Comparison of ENCODE assay signal across 11 mouse cellular contexts in genomic region chr4:119453533-119453932, GRCm38 (mm10). TPM values are rescaled to one million over a fixed set of nuclear protein-coding genes. Genes with fewer than 3 reads are reported as not detected.
A peak's percentile ranks its signal among the peaks of the same experiment; 100 is the strongest.
DNase-seq lines count a peak whose midpoint lies in the region; ATAC-seq lines count a peak whose summit lies in the region.
"Had no signal": no experiment of that assay in that cellular context is flagged by ENCODE, and none has a peak within 500 bp of the region (broad histone marks: within the 10 kb centered on the region; RNA-seq: fewer than 3 reads in every experiment).

No protein-coding gene starts in this region.

- WGBS in lung, embryonic 16.5 days, result 12% methylated on average over 6 of the region's 6 CpGs
- 13% methylated on average over 6 of the region's 6 CpGs for WGBS in forebrain, embryonic 12.5 days

- no peaks in the 10 kb centered on the region for H3K36me3 ChIP-seq in lung, embryonic 16.5 days (ENCODE audit: control insufficient read depth, insufficient read depth, low read length)
- H3K36me3 ChIP-seq in forebrain, embryonic 12.5 days (replicated peaks), result no peaks in the 10 kb centered on the region

- DNase-seq in lung, adult 18-20 months, result no peak
- peak; percentile 48 for DNase-seq in mesoderm, embryonic 11.5 days (ENCODE audit: low read depth, low spot score)
- peak; percentile 70 for DNase-seq in retina, postnatal 1 day
- DNase-seq in adrenal gland, postnatal 25 days, result no peak
- DNase-seq in natural killer cell, adult 2 months (ENCODE audit: low spot score in 2 of 2), result no peak
- no peak for DNase-seq in adrenal gland, adult 2 months
- DNase-seq: kidney, postnatal 10 days; lung, adult 2 months had no signal

- H3K27ac ChIP-seq in lung, embryonic 16.5 days (ENCODE audit: low read length), result no peak overlapping the region
- H3K27ac ChIP-seq in forebrain, embryonic 12.5 days, result peak overlapping the region; percentile 59; the same call in 1 of the 2 replicates

- no peaks in the 10 kb centered on the region; the same call in 1 of the 2 replicates for H3K4me1 ChIP-seq in lung, embryonic 16.5 days (replicated peaks; ENCODE audit: control insufficient read depth, insufficient read depth, low read length)
- H3K4me1 ChIP-seq in forebrain, embryonic 12.5 days, result peaks cover 9% of the 10 kb centered on the region

- no peak overlapping the region for H3K9ac ChIP-seq in lung, embryonic 16.5 days (ENCODE audit: low read length)
- H3K9ac ChIP-seq in forebrain, embryonic 12.5 days, result no peak overlapping the region

- peak; percentile 84 for ATAC-seq in lung, embryonic 16.5 days (ENCODE audit: low read depth)
- peak; percentile 55; the same call in 1 of the 2 replicates for ATAC-seq in forebrain, embryonic 12.5 days (ENCODE audit: low FRiP score)

- H3K9me3 ChIP-seq in lung, embryonic 16.5 days (ENCODE audit: control insufficient read depth, low read length), result no peaks in the 10 kb centered on the region
- no peaks in the 10 kb centered on the region for H3K9me3 ChIP-seq in forebrain, embryonic 12.5 days

- no peaks in the 10 kb centered on the region for H3K27me3 ChIP-seq in lung, embryonic 16.5 days (ENCODE audit: control insufficient read depth, insufficient read depth, low read depth, low read length)
- no peaks in the 10 kb centered on the region for H3K27me3 ChIP-seq in forebrain, embryonic 12.5 days

- no peak overlapping the region for H3K4me2 ChIP-seq in lung, embryonic 16.5 days (ENCODE audit: low read depth, low read length)
- no peak overlapping the region for H3K4me2 ChIP-seq in forebrain, embryonic 12.5 days

- H3K4me3 ChIP-seq in lung, embryonic 16.5 days (ENCODE audit: low read length), result no peak overlapping the region
- H3K4me3 ChIP-seq in forebrain, embryonic 12.5 days (replicated peaks), result no peak overlapping the region

RNA-seq across cellular contexts. Expression of gene Zmynd12, which starts 30.9 kb away (rescaled TPM):
- 2.0 and 2.1 TPM in 2 replicates for polyA plus RNA-seq in lung, embryonic 16.5 days (2015; fragmentation: Nextera tagmentation; extraction: Ambion mirVana)
- 0.31 TPM in 1 of 2 replicates, not detected in the other for polyA plus RNA-seq in forebrain, embryonic 12.5 days (2016; fragmentation: Nextera tagmentation; extraction: Ambion mirVana)
- total RNA-seq in adrenal gland, postnatal 25 days (2021), result 2.3 and 4.5 TPM in 2 replicates
- total RNA-seq in adrenal gland, adult 2 months (2021), result 1 to 10 TPM; 3.0 to 3.3 TPM
- 5.5 and 7.9 TPM in 2 replicates for polyA plus RNA-seq in adrenal gland, adult 2 months (2012; rRNA removed)
- total RNA-seq: gastrocnemius, adult 18-20 months had no signal

RNA-seq across cellular contexts. Expression of gene Ppcs, which starts 31.3 kb away (rescaled TPM):
- 31.5 and 33.9 TPM in 2 replicates for polyA plus RNA-seq in lung, embryonic 16.5 days (2015; fragmentation: Nextera tagmentation; extraction: Ambion mirVana)
- 19.5 and 21.0 TPM in 2 replicates for polyA plus RNA-seq in forebrain, embryonic 12.5 days (2016; fragmentation: Nextera tagmentation; extraction: Ambion mirVana)
- 45.9 and 48.6 TPM in 2 replicates for total RNA-seq in adrenal gland, postnatal 25 days (2021)
- 10 to 100 TPM; 28.9 to 55.6 TPM for total RNA-seq in adrenal gland, adult 2 months (2021)
- 60.9 and 75.8 TPM in 2 replicates for polyA plus RNA-seq in adrenal gland, adult 2 months (2012; rRNA removed)

RNA-seq across cellular contexts. Expression of gene Ccdc30, which starts 38.2 kb away (rescaled TPM):
- 6.1 and 9.3 TPM in 2 replicates for polyA plus RNA-seq in lung, embryonic 16.5 days (2015; fragmentation: Nextera tagmentation; extraction: Ambion mirVana)
- polyA plus RNA-seq in forebrain, embryonic 12.5 days (2016; fragmentation: Nextera tagmentation; extraction: Ambion mirVana), result 11.8 and 13.4 TPM in 2 replicates
- total RNA-seq in adrenal gland, postnatal 25 days (2021), result 12.5 and 15.9 TPM in 2 replicates
- total RNA-seq in adrenal gland, adult 2 months (2021), result 10 to 100 TPM in 1 of 2 experiments, 1 to 10 TPM in 1; 7.2 to 23.9 TPM
- polyA plus RNA-seq in adrenal gland, adult 2 months (2012; rRNA removed), result 2.5 and 3.2 TPM in 2 replicates
- total RNA-seq: gastrocnemius, adult 18-20 months had no signal

RNA-seq across cellular contexts. Expression of gene Rimkla, which starts 38.9 kb away (rescaled TPM):
- 0.50 TPM in 2 replicates for polyA plus RNA-seq in lung, embryonic 16.5 days (2015; fragmentation: Nextera tagmentation; extraction: Ambion mirVana)
- 8.5 and 11.2 TPM in 2 replicates for polyA plus RNA-seq in forebrain, embryonic 12.5 days (2016; fragmentation: Nextera tagmentation; extraction: Ambion mirVana)
- total RNA-seq in adrenal gland, postnatal 25 days (2021), result 0.21 and 0.67 TPM in 2 replicates
- total RNA-seq in adrenal gland, adult 2 months (2021), result under 1 TPM; 0.09 to 0.21 TPM
- 0.11 and 0.28 TPM in 2 replicates for polyA plus RNA-seq in adrenal gland, adult 2 months (2012; rRNA removed)
- total RNA-seq: gastrocnemius, adult 18-20 months had no signal

Comparison
In these comparisons a context has a peak if more than half of its experiments do, and no peak if none do; other contexts are left out.
1. DNase-seq: peak in mesoderm, embryonic 11.5 days (single experiment) and retina, postnatal 1 day (single experiment); none in lung, adult 18-20 months (0 of 2), adrenal gland, postnatal 25 days (single experiment), natural killer cell, adult 2 months (0 of 2) and adrenal gland, adult 2 months (single experiment).